Mouse (Mus musculus) T-helper 2 cell (primary cell): ENCODE results near the gene Wdr75.

Experiments
- in situ Hi-C: fragments of 300-600 bp; cut with MboI, MseI; formaldehyde crosslinking; loops from one replicate; pipeline ENCODE4 v1.15.1; 2025; ENCODE audit warnings: high pct_unique_total_duplicates

The Wdr75 gene

GRCm38 (mm10) chr1:45835362-45836063, 40.5 kb downstream of the Wdr75 start:
- in situ Hi-C loops = loop anchor here (10.0 to 25.0 kb wide), 2 partner anchors 179 to 577 kb away; no protein-coding TSS in a partner anchor

GRCm38 (mm10) chr1:45837736-45838135, 42.8 kb downstream of the Wdr75 start:
- in situ Hi-C loops = loop anchor here (10.0 to 25.0 kb wide), 2 partner anchors 177 to 575 kb away; no protein-coding TSS in a partner anchor

GRCm38 (mm10) chr1:45838271-45838670, 43.3 kb downstream of the Wdr75 start:
- in situ Hi-C loops = loop anchor here (10.0 to 25.0 kb wide), 2 partner anchors 177 to 574 kb away; no protein-coding TSS in a partner anchor

GRCm38 (mm10) chr1:45845466-45845865, 50.5 kb downstream of the Wdr75 start:
- in situ Hi-C loops = loop anchor here (25.0 kb wide), 1 partner anchor 567 kb away; no protein-coding TSS in a partner anchor

- in situ Hi-C loops = no loop called here
Observed at GRCm38 (mm10) chr1:45858038-45858437, 63.1 kb downstream of the Wdr75 start.

GRCm38 (mm10) chr1:45860349-45860748, 65.4 kb downstream of the Wdr75 start:
- in situ Hi-C loops = loop anchor here (10.0 kb wide), 1 partner anchor 576 kb away; no protein-coding TSS in a partner anchor

- in situ Hi-C loops = loop anchor here (10.0 kb wide), 1 partner anchor 576 kb away; no protein-coding TSS in a partner anchor
Observed at GRCm38 (mm10) chr1:45861162-45861561, 66.2 kb downstream of the Wdr75 start.

- in situ Hi-C loops = loop anchor here (10.0 kb wide), 1 partner anchor 579 kb away; no protein-coding TSS in a partner anchor
Observed at GRCm38 (mm10) chr1:45863641-45864040, 68.7 kb downstream of the Wdr75 start.

- in situ Hi-C loops = loop anchor here (10.0 kb wide), 1 partner anchor 580 kb away; no protein-coding TSS in a partner anchor
Observed at GRCm38 (mm10) chr1:45864564-45865014, 69.6 kb downstream of the Wdr75 start.

GRCm38 (mm10) chr1:45865316-45865715, 70.3 kb downstream of the Wdr75 start:
- in situ Hi-C loops = loop anchor here (10.0 kb wide), 1 partner anchor 581 kb away; no protein-coding TSS in a partner anchor

- in situ Hi-C loops = loop anchor here (10.0 kb wide), 1 partner anchor 581 kb away; no protein-coding TSS in a partner anchor
Observed at GRCm38 (mm10) chr1:45865727-45866126, 70.8 kb downstream of the Wdr75 start.

- in situ Hi-C loops = loop anchor here (10.0 kb wide), 1 partner anchor 582 kb away; no protein-coding TSS in a partner anchor
Observed at GRCm38 (mm10) chr1:45866288-45867018, 71.5 kb downstream of the Wdr75 start.

GRCm38 (mm10) chr1:45868050-45868449, 73.1 kb downstream of the Wdr75 start:
- in situ Hi-C loops = loop anchor here (10.0 kb wide), 1 partner anchor 583 kb away; no protein-coding TSS in a partner anchor

- in situ Hi-C loops = loop anchor here (10.0 kb wide), 1 partner anchor 584 kb away; no protein-coding TSS in a partner anchor
Observed at GRCm38 (mm10) chr1:45868479-45869137, 73.6 kb downstream of the Wdr75 start.
